Mouse (Mus musculus): ENCODE measurements around the gene Plekhg1. TPM values are rescaled to one million over a fixed set of nuclear protein-coding genes. Genes with fewer than 3 reads are reported as not detected.

The Plekhg1 gene
- polyA plus RNA-seq, 1 experiment from 2014 or later = 9.8 TPM

DNA sequence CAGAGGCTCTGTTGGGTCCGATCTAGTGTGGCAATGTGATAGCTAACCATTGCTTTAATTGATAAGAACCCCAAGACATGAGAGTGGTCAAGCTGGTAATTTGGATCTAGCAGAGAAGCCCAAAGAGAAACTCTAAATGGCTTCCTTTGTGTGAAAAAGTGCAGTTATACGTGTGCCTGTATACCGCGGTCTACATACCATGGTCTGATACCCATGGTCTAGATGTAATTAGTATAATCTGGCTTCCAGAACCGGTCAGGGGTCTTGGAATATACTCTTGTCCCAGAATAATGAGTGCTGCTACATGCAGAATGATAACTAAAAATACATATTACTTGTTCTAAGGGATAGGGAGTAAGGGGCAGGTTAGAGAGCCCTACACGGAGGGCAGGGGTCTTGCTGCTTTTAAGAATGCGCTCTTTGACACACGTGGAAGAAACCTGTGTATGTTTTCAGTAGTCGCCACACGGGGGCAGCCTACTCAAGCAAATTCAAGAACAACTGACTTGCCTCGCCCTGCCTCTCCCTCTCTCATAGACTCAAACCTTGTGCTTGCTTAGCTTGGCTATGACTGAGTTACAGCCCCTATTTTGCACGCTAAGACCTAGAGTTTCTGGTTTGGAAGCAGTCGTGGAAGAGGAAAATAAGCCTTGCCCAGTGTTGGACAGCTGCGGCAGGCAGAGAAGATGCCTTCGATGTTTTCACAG, 256.2 kb downstream of the Plekhg1 start:
- H3K27me3 ChIP-seq (ENCODE audit: low read depth, poor library complexity, severe bottlenecking) = no peaks in the 10 kb centered on the region
- H3K36me3 ChIP-seq = peaks cover 60% of the 10 kb centered on the region
- DNase-seq (ENCODE audit: low spot score) = peak; percentile 86
- no peak overlapping the region for H3K27ac ChIP-seq
- no peaks in the 10 kb centered on the region for H3K4me1 ChIP-seq
- no peak overlapping the region for H3K4me3 ChIP-seq
- H3K9me3 ChIP-seq (replicated peaks) = no peaks in the 10 kb centered on the region
- WGBS = 66% methylated on average over 15 of the region's 15 CpGs

DNA sequence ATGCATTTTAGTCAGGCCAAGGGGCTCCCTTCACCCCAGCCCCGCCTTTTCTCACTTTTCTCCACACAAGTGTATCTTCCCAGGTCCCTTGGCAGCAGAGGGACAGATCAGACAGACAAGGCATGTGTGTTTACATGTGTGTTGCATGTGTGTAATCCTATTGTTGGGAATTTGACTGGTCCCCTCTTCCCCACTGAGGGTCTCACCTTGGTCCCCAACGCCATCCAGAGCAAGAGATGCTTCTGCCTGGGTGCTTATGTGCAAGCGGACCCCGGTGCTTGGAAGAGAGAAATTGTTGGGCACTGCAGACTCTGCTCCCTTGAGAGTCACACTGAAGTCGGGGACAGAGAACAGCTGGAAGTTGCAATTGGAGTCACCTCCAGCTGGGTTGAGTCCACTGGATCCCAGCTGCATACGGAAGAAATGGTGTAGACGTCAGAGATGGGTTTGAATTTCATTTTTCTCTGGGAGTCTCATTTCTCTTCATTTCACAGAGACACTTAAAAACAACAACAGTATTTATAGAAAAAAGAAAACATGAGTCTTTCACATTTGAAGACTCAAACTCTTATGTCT, 257.8 kb downstream of the Plekhg1 start:
- 96% methylated on average over 7 of the region's 7 CpGs for WGBS
- DNase-seq (ENCODE audit: low spot score) = no peak
- no peaks in the 10 kb centered on the region for H3K4me1 ChIP-seq
- no peak overlapping the region for H3K4me3 ChIP-seq
- H3K27me3 ChIP-seq (ENCODE audit: low read depth, poor library complexity, severe bottlenecking) = no peaks in the 10 kb centered on the region
- peaks cover 46% of the 10 kb centered on the region for H3K36me3 ChIP-seq
- no peaks in the 10 kb centered on the region for H3K9me3 ChIP-seq (replicated peaks)
- no peak overlapping the region for H3K27ac ChIP-seq

DNA sequence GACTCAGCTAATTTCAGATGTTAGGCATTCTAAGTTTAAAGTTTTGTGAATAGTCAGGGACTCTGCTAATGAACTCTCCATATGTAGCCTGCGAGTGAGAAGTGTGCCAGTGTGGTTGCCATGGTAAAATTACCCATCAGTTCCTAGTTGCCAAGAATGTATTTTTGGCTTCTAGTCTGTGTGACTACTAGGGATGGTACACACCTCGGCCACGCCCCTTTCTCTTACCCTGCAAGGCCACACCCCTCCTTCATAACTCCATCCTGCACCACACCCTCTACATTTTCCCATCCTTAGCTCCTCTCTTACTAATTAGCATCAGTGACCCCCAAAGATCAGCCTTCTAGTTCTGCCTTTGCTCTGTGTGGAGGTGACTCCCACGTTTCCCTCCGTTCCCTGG, 262.5 kb downstream of the Plekhg1 start:
- Histone ChIP-seq H3K27ac (no peak overlapping the region), H3K4me3 (no peak overlapping the region), H3K9me3 (replicated peaks) (no peaks in the 10 kb centered on the region), H3K36me3 (peaks cover 24% of the 10 kb centered on the region; the same call in 1 of the 2 replicates), H3K27me3 (ENCODE audit: low read depth, poor library complexity, severe bottlenecking) (no peaks in the 10 kb centered on the region), H3K4me1 (0 out of 2 replicates have a peak, but pooled peaks cover 3% of the 10 kb centered on the region)
- no peak for DNase-seq (ENCODE audit: low spot score)
- WGBS = 97% methylated on average over 5 of the region's 5 CpGs

DNA sequence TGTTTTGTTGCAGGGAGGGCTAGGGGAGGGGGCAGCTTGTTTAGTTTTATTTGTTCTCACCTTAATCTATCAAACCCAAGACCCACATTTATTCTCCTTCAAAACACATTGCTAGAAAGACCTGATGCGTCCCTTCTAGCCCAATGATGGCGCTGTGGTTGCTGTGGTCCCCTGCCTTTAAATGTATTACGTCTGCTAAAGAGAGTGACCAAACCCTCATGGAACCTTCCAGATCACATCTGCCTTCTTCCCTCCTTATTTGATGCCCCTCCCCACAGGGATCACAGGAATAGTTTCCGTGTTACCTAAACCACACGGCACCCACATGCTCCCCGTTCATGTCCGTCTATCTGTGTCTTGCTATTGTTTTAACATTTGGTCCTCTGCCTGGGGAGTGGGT, 265.0 kb downstream of the Plekhg1 start:
- Histone ChIP-seq H3K4me3 (no peak overlapping the region), H3K36me3 (peaks cover 16% of the 10 kb centered on the region), H3K9me3 (replicated peaks) (no peaks in the 10 kb centered on the region), H3K27ac (no peak overlapping the region), H3K27me3 (ENCODE audit: low read depth, poor library complexity, severe bottlenecking) (no peaks in the 10 kb centered on the region), H3K4me1 (0 out of 2 replicates have a peak, but pooled peaks cover 3% of the 10 kb centered on the region)
- 93% methylated on average over 7 of the region's 7 CpGs for WGBS
- DNase-seq (ENCODE audit: low spot score) = no peak

DNA sequence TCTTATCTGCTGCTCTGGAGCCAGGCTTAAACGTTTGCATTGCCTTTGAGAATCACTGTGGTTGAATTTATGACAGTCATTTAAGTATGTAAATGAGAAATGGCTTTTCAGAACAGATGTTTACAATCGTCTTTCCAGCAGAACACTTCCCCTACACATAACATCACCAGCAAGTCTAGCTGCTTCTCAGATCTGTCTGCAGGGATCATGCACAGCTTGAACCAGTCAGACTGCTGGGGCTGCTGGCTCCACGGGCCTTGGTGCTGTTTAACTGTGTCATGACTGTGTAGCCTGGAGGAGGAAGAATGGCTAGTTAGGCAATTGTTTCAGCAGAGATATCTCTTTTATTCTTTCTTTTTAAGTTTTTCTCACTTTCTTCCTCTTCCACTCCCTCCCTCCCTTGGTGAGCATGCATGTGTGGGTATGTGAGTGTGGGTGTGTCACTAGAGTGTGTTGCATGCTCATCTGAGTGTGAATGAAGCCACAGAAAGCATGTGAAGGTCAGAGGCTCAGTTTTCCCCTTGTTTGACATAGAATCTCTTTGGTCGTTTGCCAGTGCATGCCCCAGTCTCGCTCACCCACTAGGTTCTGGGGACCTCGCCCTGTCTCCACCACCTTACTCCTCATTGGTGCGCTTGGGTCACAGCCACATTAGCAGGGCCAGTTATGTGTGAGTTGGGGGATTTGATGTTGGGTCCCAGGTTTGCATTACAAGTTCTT, 266.3 kb downstream of the Plekhg1 start:
- Histone ChIP-seq H3K27me3 (ENCODE audit: low read depth, poor library complexity, severe bottlenecking) (no peaks in the 10 kb centered on the region), H3K36me3 (peaks cover 10% of the 10 kb centered on the region), H3K4me3 (no peak overlapping the region), H3K27ac (no peak overlapping the region), H3K4me1 (0 out of 2 replicates have a peak, but pooled peaks cover 3% of the 10 kb centered on the region), H3K9me3 (replicated peaks) (no peaks in the 10 kb centered on the region)
- 70% methylated on average over 7 of the region's 7 CpGs for WGBS
- DNase-seq (ENCODE audit: low spot score) = no peak

Other genes starting within 250 kb of the Plekhg1 start
- not detected in 2 replicates for gene Iyd, start 200.1 kb upstream of the Plekhg1 start, polyA plus RNA-seq (2016; fragmentation: Nextera tagmentation; extraction: Ambion mirVana)
- gene Mthfd1l, start 232.8 kb downstream of the Plekhg1 start, polyA plus RNA-seq (2016; fragmentation: Nextera tagmentation; extraction: Ambion mirVana) = 19.5 and 25.6 TPM in 2 replicates